Mouse (Mus musculus) neural tube, postnatal 0 days (tissue): ENCODE data around the gene C130074G19Rik. TPM values are rescaled to one million over a fixed set of nuclear protein-coding genes. Genes with fewer than 3 reads are reported as not detected.

Source experiments
- microRNA counts: library from miRNA; unstranded; fragments of <30 nt; microRNA quantifications from one replicate; lab custom pipeline; 2015
- microRNA-seq: library from miRNA; unstranded; fragments of <30 nt; microRNA quantifications from one replicate; pipeline ENCODE4, GENCODE M21; 2016
- polyA plus RNA-seq: library from polyadenylated mRNA; unstranded; fragments of >200 nt; fragmentation: Nextera tagmentation; extraction: Ambion mirVana; gene quantifications from 2 replicates; pipeline ENCODE4 v1.2.1, GENCODE M21; 2015

Gene C130074G19Rik
- 1.2 and 1.8 TPM in 2 replicates for polyA plus RNA-seq

DNA sequence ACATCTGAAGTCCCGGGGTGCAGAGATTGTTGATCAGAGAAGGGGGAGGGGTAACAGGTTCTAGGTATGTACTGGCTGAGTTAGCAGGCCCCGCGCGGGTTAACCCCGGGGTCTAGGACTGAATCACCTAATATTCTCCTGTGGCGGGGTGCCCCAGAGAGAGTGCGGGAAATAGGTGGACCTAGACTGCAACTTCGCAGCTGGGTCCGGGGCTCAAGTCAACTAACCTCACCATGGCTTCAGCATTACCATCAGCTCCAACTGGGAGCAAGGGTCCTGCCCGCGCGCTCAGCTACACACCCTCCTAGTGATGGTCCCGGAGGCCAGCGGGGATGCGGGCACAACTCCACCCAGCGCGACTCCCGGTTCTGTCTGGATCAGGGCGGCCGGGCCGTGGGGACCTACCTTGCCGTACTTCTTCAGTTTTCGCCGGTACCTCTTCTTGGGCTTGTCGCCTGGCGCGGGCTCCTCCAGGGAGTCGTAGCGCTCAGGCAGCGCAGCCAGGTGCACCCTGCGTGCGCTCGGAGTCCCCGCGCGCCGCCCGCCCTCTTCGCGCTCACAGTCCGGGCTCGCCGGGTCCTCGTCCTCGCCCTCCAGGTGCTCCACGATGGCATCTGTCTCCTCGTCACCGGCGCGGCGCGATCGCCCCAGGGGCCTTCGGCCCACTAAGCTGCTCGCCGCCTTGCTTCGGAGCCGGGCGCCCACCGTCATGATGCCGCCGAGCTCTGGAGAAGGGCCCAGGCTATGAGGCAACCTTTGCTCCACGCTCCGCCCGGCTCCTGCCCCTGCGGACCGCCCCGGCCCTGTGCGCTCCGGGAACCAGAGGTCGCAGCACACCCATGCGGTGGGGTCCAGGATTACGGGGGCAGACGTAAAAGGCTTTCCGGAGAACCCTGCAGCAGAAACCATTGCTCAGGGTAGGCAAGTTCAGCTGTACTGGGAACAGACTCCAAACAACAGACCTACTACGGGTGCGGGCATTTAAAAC, at the start of gene C130074G19Rik:
C130074G19Rik (minus strand) TSS at position 938 of the 988 bp plus-strand sequence.

DNA sequence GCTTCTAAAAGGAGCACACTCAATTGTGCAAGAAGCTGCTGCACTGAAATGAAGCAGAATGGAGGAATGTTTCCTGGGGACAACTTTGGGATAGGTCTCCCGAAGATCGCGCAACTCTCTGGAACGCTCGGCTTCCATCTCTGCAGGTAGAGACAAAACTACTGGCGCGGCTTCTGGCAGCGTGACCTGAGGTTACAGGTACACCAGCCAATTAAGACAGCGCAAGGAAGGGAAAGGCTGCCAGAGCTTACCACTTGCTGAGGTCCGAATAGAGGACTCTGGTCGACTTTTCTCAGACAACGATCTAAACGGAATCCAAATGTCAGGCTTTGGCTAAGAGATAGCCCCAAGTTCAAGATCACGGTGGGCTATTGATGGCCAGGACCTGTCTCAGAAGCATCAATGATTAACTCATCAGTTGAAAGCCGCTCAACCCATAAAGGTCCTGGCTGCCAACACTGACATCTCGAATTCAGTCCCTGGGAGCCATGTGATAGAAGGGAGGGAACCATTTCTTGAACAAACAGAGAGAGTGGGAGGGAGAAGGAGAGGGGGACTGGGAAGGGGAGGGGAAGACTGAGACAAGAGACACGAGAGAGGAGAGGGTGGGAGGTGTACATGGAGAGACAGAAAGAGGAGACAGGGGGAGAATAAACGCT, 36.8 kb downstream of the C130074G19Rik start, which contains the start of gene Marc2:
Marc2 (minus strand) TSS at position 360 of the 659 bp plus-strand sequence.

MicroRNAs within 50 kb of the gene (microRNA counts, 519-probe panel; counts per million panel counts)
- microRNA mmu-miR-1981 (lab: Ali Mortazavi, UCI), result 3,515 counts per million, percentile 24 among the panel's probes with 10 or more counts

Small RNAs within 50 kb of the gene (microRNA-seq; reads per million reads assigned to microRNA genes)
- 85.3 reads per million, percentile 42 among the genes with 10 or more reads in this experiment for gene Mir1981

Other genes starting within 250 kb of the C130074G19Rik start
- gene Hlx, start 150.6 kb downstream of the C130074G19Rik start, polyA plus RNA-seq, result 2.5 and 2.8 TPM in 2 replicates
- 0.25 TPM in 2 replicates for gene Marc1, start 71.9 kb downstream of the C130074G19Rik start, polyA plus RNA-seq
- 132 and 150 TPM in 2 replicates for gene Marc2, start 36.8 kb downstream of the C130074G19Rik start, polyA plus RNA-seq
- gene Mark1, start 116.4 kb upstream of the C130074G19Rik start, polyA plus RNA-seq, result 14.1 and 15.3 TPM in 2 replicates